Mouse (Mus musculus) midbrain, embryonic 14.5 days (tissue): ENCODE measurements around the gene Klk1. TPM values are rescaled to one million over a fixed set of nuclear protein-coding genes. Genes with fewer than 3 reads are reported as not detected.
"Not testable (repeated sequence)": the region's sequence is repeated elsewhere in the genome, so short reads cannot be mapped to it uniquely, and the experiment has no call there.

Experiments used
- ATAC-seq: fragments of 200-750 bp; cut with Nextera tagmentation; 2 replicates; pipeline ENCODE4 v1.8.0; 2017; ENCODE audit warnings: moderate number of reproducible peaks, moderate library complexity; ENCODE audit not compliant: low FRiP score, low TSS enrichment
- DNase-seq: peaks from one replicate; pipeline ENCODE4 v3.0.0-alpha.2; 2015
- H3K27ac ChIP-seq: fragments of 300-500 bp; sonication (generic); replicated peaks from 2 replicates; pipeline ENCODE4 v1.5.1; 2014; ENCODE audit warnings: mild to moderate bottlenecking, low read depth, low read length, moderate library complexity
- H3K27me3 ChIP-seq: fragments of 300-500 bp; sonication (generic); 2 replicates; pipeline ENCODE4 v1.6.1; 2014; ENCODE audit warnings: low read length, control low read depth, mixed read lengths; ENCODE audit not compliant: control insufficient read depth, insufficient read depth
- H3K36me3 ChIP-seq: fragments of 300-500 bp; sonication (generic); 2 replicates; pipeline ENCODE4 v1.6.1; 2014; ENCODE audit warnings: low read length, control low read depth; ENCODE audit not compliant: control insufficient read depth, insufficient read depth
- H3K4me1 ChIP-seq: fragments of 300-500 bp; sonication (generic); 2 replicates; pipeline ENCODE4 v1.6.1; 2014; ENCODE audit warnings: mild to moderate bottlenecking, antibody characterized with exemption, low read length, control low read depth; ENCODE audit not compliant: control insufficient read depth, insufficient read depth
- H3K4me2 ChIP-seq: fragments of 300-500 bp; sonication (generic); 2 replicates; pipeline ENCODE4 v1.6.1; 2014; ENCODE audit warnings: mild to moderate bottlenecking, low read length, moderate library complexity
- H3K4me3 ChIP-seq: fragments of 300-500 bp; sonication (generic); replicated peaks from 2 replicates; pipeline ENCODE4 v1.5.1; 2014; ENCODE audit warnings: low read depth, low read length
- H3K9ac ChIP-seq: fragments of 300-500 bp; sonication (generic); replicated peaks from 2 replicates; pipeline ENCODE4 v1.6.1; 2014; ENCODE audit warnings: mild to moderate bottlenecking, low read length, moderate library complexity
- H3K9me3 ChIP-seq: fragments of 300-500 bp; sonication (generic); 2 replicates; pipeline ENCODE4 v1.6.1; 2016; ENCODE audit warnings: low read length, control low read depth, mixed read lengths; ENCODE audit not compliant: control insufficient read depth
- WGBS: fragments of 180-500 bp; shearing (Covaris S2); extraction: QIAGEN DNeasy Blood & Tissue Kit; methylation state at CpG from one replicate; pipeline ENCODE4 v1.1.7; 2014; 5-methylcytosine and 5-hydroxymethylcytosine counted together
- polyA plus RNA-seq: library from polyadenylated mRNA; unstranded; fragments of >200 nt; fragmentation: Nextera tagmentation; extraction: Ambion mirVana; gene quantifications from 2 replicates; pipeline ENCODE4 v1.2.1, GENCODE M21; 2014

Gene Klk1
- polyA plus RNA-seq, 1 experiment from 2014 or later, result not detected

DNA sequence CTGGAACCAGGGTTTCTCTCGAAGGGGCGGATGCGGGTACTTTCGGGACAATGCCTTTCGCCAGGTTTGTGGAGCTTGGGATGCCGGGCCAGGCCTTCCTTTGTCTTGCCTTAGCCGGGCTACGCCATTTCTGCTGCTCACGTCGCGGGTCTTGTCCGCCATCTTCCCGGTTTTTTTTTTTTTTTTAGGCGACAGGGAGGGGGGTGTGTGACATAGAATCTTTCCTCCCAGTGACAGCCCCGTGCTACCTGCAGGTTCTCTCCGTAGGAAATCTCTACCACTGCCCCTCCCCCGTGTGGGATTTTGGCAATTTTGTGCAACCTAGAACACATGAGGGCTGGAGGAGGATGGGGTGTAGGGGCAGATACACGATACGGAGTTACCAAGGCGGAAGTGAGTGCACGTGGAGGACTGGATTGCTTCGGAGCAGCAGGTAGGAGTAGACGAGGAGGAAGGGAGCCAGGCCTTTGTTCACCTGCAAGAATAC is 21.9 kb downstream of the Klk1 start:
- H3K4me2 ChIP-seq, result peak overlapping the region; percentile 79
- ATAC-seq, result peak; percentile 41
- H3K4me1 ChIP-seq, result peaks cover 13% of the 10 kb centered on the region
- H3K27me3 ChIP-seq, result no peaks in the 10 kb centered on the region
- peak; percentile 79 for DNase-seq
- peaks cover 32% of the 10 kb centered on the region for H3K36me3 ChIP-seq
- H3K27ac ChIP-seq, result peak overlapping the region; percentile 95
- H3K9ac ChIP-seq, result peak overlapping the region; percentile 94
- H3K4me3 ChIP-seq, result peak overlapping the region; percentile 91
- under 1% methylated on average over 22 of the region's 23 CpGs for WGBS
- H3K9me3 ChIP-seq, result no peaks in the 10 kb centered on the region

DNA sequence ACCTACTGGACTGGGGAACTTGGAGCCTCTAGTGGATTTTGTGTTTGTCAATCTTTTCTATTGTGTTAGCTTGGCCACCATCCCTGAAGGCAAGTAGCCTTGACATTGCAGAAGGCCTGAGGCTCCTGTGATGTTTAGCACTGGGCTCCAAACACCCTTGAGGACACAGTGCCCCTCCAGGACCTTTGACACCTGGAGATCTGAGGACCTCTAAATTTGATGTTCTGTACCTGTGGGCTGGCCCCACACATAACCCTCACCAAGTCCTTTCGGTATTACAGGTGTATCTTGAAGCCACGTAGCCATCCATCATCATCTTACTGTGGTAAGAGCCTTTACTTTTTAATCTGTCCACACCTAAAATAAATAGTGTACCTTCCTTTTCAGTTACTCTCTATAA is 22.8 kb downstream of the Klk1 start:
- Histone ChIP-seq H3K9me3 (no peaks in the 10 kb centered on the region), H3K27me3 (no peaks in the 10 kb centered on the region), H3K27ac (no peak overlapping the region), H3K4me2 (peak overlapping the region; percentile 79), H3K4me3 (peak overlapping the region; percentile 91), H3K4me1 (peaks cover 13% of the 10 kb centered on the region), H3K9ac (peak overlapping the region; percentile 94; the same call in 1 of the 2 replicates), H3K36me3 (peaks cover 41% of the 10 kb centered on the region)
- WGBS, result 93% methylated on average over 2 of the region's 2 CpGs
- ATAC-seq (no peak), DNase-seq (no peak)

DNA sequence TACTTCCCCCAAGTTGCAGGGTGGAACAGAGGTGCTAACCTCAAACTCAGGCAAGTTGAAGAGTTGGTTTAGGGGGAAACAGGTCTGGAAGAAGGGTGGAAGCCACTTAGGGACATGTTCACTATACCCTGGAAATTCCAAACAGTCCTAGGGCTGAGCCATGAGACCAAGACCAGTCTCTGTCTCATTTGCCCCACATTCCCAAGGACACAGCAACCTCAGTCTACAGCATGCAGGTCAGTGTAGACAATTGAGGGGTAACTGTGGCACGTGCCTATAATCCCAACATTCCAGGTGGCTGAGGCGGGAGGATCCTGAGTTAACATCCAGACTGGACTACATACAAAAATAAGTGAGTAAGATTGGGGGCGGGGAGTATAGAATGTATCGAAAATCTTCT is 24.1 kb downstream of the Klk1 start:
- no peak for ATAC-seq
- Histone ChIP-seq H3K27ac (no peak overlapping the region), H3K4me3 (no peak overlapping the region), H3K9me3 (no peaks in the 10 kb centered on the region), H3K9ac (no peak overlapping the region), H3K27me3 (no peaks in the 10 kb centered on the region), H3K36me3 (peaks cover 52% of the 10 kb centered on the region), H3K4me2 (no peak overlapping the region), H3K4me1 (peaks cover 13% of the 10 kb centered on the region)
- 91% methylated on average over 4 of the region's 4 CpGs for WGBS
- DNase-seq, result no peak

DNA sequence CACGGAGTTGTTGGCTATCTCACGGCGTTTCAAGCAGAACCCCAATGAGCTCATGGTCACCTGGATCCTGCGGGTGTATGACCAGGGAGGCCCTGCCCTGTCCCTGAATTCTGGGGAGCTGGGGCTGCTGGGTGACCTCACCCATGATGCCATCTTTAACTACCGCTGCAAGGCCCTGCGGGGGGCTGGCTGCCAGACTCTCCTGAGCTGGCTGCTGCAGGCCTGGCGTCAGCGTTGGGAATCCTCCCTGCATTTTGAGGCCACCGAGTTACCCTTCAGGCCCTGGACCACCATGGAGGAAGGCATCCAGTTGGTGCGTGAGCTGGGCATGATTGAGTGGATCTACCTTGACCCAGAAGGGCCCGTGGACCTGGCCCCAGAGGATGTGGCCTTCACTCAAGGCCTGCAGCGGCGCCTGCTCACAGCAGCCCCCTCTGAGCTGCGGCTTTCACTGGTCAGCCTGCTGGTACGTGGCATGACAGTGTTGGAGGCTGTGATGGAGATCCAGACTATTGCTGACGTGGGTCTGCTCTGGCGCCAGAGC is 25.6 kb downstream of the Klk1 start:
- peaks cover 52% of the 10 kb centered on the region for H3K36me3 ChIP-seq
- DNase-seq, H3K4me3 ChIP-seq, H3K4me1 ChIP-seq, H3K27me3 ChIP-seq, H3K4me2 ChIP-seq, H3K9me3 ChIP-seq, H3K27ac ChIP-seq, ATAC-seq, H3K9ac ChIP-seq: not testable (repeated sequence)
- 91% methylated on average over 17 of the region's 17 CpGs for WGBS

DNA sequence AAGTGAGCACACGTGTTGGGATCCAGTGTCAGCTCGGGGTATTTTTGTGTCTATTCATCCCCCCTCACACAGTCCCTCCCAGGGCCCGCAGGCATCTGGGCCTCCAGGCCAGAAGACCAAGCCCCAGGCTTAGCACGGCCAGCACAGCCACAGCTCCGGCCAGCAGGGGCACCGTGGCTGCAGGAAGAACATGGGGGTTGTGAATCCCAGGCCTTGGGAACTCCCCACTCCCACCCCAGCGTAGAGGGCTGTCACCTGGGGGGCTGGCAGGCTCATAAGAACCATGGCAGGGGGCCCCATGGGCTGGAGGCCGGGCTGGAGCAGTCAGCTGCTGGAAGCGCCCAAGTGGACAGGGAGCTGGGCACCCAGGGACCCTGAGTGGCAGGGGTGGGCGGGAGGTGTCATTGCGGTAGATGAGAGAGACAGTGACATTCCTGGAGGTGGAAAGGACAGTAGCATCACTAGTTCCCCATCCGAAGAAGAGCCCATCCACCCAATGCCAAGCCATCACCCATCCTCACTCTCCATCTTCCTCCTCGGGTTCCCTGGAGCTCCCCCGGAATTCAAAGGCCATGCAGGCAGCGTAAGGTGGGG is 28.0 kb downstream of the Klk1 start:
- WGBS, result 71% methylated on average over 15 of the region's 15 CpGs
- Histone ChIP-seq H3K4me2 (no peak overlapping the region), H3K9me3 (no peaks in the 10 kb centered on the region), H3K4me1 (0 out of 2 replicates have a peak, but pooled peaks cover 3% of the 10 kb centered on the region), H3K9ac (no peak overlapping the region), H3K4me3 (no peak overlapping the region), H3K27me3 (no peaks in the 10 kb centered on the region), H3K36me3 (peaks cover 52% of the 10 kb centered on the region), H3K27ac (no peak overlapping the region)
- DNase-seq (no peak), ATAC-seq (no peak)

DNA sequence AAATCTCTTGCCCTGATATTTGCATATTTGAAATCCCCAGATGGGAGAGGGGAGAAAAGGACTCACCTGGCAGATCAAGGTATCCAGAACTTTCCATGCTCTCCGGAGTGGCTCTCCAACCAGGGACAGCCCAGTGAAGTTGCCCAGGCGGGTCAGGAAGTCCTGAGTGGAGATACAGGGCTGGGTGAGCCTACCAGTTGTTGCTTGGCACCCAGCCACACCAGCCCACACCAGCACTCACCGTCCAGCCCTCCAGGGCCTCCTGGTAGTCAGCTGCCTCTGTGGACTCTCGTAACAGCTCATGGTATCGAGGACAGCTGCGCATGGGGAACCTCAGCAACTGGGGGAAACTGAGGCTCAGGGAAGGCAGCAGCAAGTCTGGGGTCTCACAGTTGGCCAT is 29.8 kb downstream of the Klk1 start:
- no peak for DNase-seq
- H3K4me1 ChIP-seq, result no peaks in the 10 kb centered on the region
- H3K27ac ChIP-seq, result no peak overlapping the region
- H3K27me3 ChIP-seq, result no peaks in the 10 kb centered on the region
- H3K4me3 ChIP-seq, result no peak overlapping the region
- no peak overlapping the region for H3K9ac ChIP-seq
- WGBS, result 88% methylated on average over 6 of the region's 6 CpGs
- no peaks in the 10 kb centered on the region for H3K9me3 ChIP-seq
- ATAC-seq, result no peak
- H3K36me3 ChIP-seq, result peaks cover 38% of the 10 kb centered on the region
- no peak overlapping the region for H3K4me2 ChIP-seq

GRCm38 (mm10) chr7:44257278-44257677 is 32.1 kb downstream of the Klk1 start, which contains the start of gene Acp4:
Acp4 (minus strand) TSS chr7:44257378.
- ATAC-seq, result 0 out of 2 replicates have a peak, but pooled peaks have one; percentile 18
- Histone ChIP-seq H3K36me3 (peaks cover 18% of the 10 kb centered on the region), H3K4me3 (no peak within 1 kb of the TSS), H3K27ac (no peak within 1 kb of the TSS), H3K4me2 (no peak within 1 kb of the TSS), H3K4me1 (no peaks in the 10 kb centered on the region), H3K9ac (no peak within 1 kb of the TSS), H3K27me3 (no peaks in the 10 kb centered on the region), H3K9me3 (no peaks in the 10 kb centered on the region)
- no peak for DNase-seq
- 80% methylated on average over 4 of the region's 4 CpGs for WGBS

- no peak for ATAC-seq
- no peak for DNase-seq
- Histone ChIP-seq H3K4me1 (peaks cover 6% of the 10 kb centered on the region; the same call in 1 of the 2 replicates), H3K9me3 (no peaks in the 10 kb centered on the region), H3K27ac (no peak overlapping the region), H3K4me2 (no peak overlapping the region), H3K9ac (no peak overlapping the region), H3K4me3 (no peak overlapping the region), H3K27me3 (no peaks in the 10 kb centered on the region), H3K36me3 (no peaks in the 10 kb centered on the region)
- 68% methylated on average over 6 of the region's 6 CpGs for WGBS
Observed at GRCm38 (mm10) chr7:44260410-44260809, 35.2 kb downstream of the Klk1 start.

- H3K9ac ChIP-seq, result no peak within 1 kb of the TSS
- WGBS, result 42% methylated on average over 5 of the region's 5 CpGs
- no peak within 1 kb of the TSS for H3K4me2 ChIP-seq
- H3K9me3 ChIP-seq, result no peaks in the 10 kb centered on the region
- no peaks in the 10 kb centered on the region for H3K27me3 ChIP-seq
- peaks cover 6% of the 10 kb centered on the region; the same call in 1 of the 2 replicates for H3K4me1 ChIP-seq
- H3K27ac ChIP-seq, result no peak within 1 kb of the TSS
- H3K36me3 ChIP-seq, result no peaks in the 10 kb centered on the region
- no peak for DNase-seq
- no peak for ATAC-seq
- no peak within 1 kb of the TSS for H3K4me3 ChIP-seq
Observed at GRCm38 (mm10) chr7:44261147-44261546, 36.0 kb downstream of the Klk1 start, which contains the start of gene Gm15517. Gm15517 (plus strand) TSS chr7:44261447.
